Mouse (Mus musculus) heart, embryonic 11.5 days (tissue): Measurements from ENCODE around the gene Opn4. TPM values are rescaled to one million over a fixed set of nuclear protein-coding genes. Genes with fewer than 3 reads are reported as not detected.

Experiments used
- ATAC-seq: fragments of 200-750 bp; cut with Nextera tagmentation; replicated peaks from 2 replicates; pipeline ENCODE4 v1.8.0; 2017; ENCODE audit warnings: moderate library complexity; ENCODE audit not compliant: insufficient number of reproducible peaks, low FRiP score, low TSS enrichment
- H3K27ac ChIP-seq: fragments of 300-500 bp; sonication (generic); 2 replicates; pipeline ENCODE4 v1.5.1; 2014; ENCODE audit warnings: mild to moderate bottlenecking, low read depth, low read length
- H3K27me3 ChIP-seq: fragments of 300-500 bp; sonication (generic); 2 replicates; pipeline ENCODE4 v1.6.1; 2014; ENCODE audit warnings: mild to moderate bottlenecking, low read length, mixed read lengths; ENCODE audit not compliant: control insufficient read depth, insufficient read depth
- H3K36me3 ChIP-seq: fragments of 300-500 bp; sonication (generic); 2 replicates; pipeline ENCODE4 v1.6.1; 2014; ENCODE audit warnings: mild to moderate bottlenecking, low read length, moderate library complexity, mixed read lengths; ENCODE audit not compliant: control insufficient read depth, insufficient read depth
- H3K4me1 ChIP-seq: fragments of 300-500 bp; sonication (generic); 2 replicates; pipeline ENCODE4 v1.6.1; 2014; ENCODE audit warnings: low read length; ENCODE audit not compliant: control insufficient read depth, insufficient read depth
- H3K4me2 ChIP-seq: fragments of 300-500 bp; sonication (generic); 2 replicates; pipeline ENCODE4 v1.6.1; 2014; ENCODE audit warnings: mild to moderate bottlenecking, moderate library complexity
- H3K4me3 ChIP-seq: fragments of 300-500 bp; sonication (generic); 2 replicates; pipeline ENCODE4 v1.5.1; 2014; ENCODE audit warnings: low read depth, low read length
- H3K9ac ChIP-seq: fragments of 300-500 bp; sonication (generic); 2 replicates; pipeline ENCODE4 v1.6.1; 2014; ENCODE audit warnings: mild to moderate bottlenecking, low read depth, low read length, moderate library complexity
- H3K9me3 ChIP-seq: fragments of 300-500 bp; sonication (generic); replicated peaks from 2 replicates; pipeline ENCODE4 v1.6.1; 2016; ENCODE audit warnings: low read length; ENCODE audit not compliant: control insufficient read depth
- whole genome bisulfite sequencing: fragments of 180-500 bp; shearing (Covaris S2); extraction: QIAGEN DNeasy Blood & Tissue Kit; methylation state at CpG from one replicate; pipeline ENCODE4 v1.1.7; 2014; ENCODE audit not compliant: insufficient replicate concordance; 5-methylcytosine and 5-hydroxymethylcytosine counted together
- polyA plus RNA-seq: library from polyadenylated mRNA; unstranded; fragments of >200 nt; fragmentation: Nextera tagmentation; extraction: Ambion mirVana; gene quantifications from 2 replicates; pipeline ENCODE4 v1.2.1, GENCODE M21; 2014

Gene Opn4
- polyA plus RNA-seq, 1 experiment from 2014 or later, result 4.2 TPM

DNA sequence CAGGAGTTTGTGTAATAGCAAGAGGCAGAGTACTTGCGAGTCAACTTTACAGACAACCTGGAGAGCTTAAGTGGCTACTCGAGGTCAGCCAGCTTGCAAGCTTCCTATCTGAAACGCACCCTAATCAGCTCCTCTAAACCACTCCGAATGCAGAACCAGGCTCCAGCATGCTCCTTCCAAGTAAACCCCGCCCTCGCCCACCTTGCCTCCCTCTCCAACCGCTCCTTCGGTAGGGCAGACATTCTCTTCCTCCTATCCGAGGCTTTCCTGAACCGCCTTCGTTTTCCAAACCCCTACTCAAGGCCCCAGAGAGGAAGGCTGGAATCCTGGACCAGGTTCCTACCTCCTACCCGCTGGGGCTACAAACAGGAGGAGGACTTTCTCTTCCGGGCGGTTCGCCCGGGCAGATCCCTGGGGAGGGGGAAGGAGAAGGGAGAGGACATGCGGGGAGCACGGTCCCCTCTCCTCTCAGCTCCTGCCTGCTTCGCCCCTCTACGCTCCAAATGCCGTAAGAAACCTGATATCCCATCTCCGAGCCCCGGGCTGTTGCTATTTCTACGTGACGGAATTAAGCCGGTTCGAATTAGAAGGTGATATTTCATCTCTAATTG is 51.4 kb downstream of the Opn4 start:
- ATAC-seq, result 0 out of 2 replicates have a peak, but pooled peaks have one; percentile 2
- Histone ChIP-seq H3K4me3 (peak overlapping the region; percentile 57), H3K4me2 (peak overlapping the region; percentile 87), H3K36me3 (peaks cover 2% of the 10 kb centered on the region; the same call in 1 of the 2 replicates), H3K27me3 (no peaks in the 10 kb centered on the region), H3K4me1 (peaks cover 45% of the 10 kb centered on the region), H3K9me3 (no peaks in the 10 kb centered on the region), H3K27ac (peak overlapping the region; percentile 84), H3K9ac (peak overlapping the region; percentile 83)
- 2% methylated on average over 26 of the region's 27 CpGs for WGBS

DNA sequence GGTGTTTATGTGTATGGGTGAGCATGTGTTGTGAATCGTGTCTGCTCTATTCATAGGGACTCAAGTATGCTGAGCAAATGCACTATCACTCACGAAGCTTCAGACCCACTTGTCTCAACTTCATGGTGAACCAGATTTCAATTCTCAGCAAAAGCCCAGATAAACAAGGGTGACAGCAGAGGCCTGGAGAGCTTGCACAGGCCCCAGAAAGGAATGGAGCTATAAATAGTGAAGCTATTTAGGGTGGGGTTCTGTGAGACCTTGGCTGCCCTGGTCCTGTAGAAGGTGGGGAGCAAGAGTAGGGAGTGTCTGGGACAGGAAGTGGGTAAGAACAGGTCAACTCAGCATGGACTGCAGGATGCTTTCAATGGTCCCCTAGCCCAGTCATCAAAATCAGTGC is 55.4 kb downstream of the Opn4 start:
- Histone ChIP-seq H3K27ac (peak overlapping the region; percentile 84), H3K36me3 (peaks cover 10% of the 10 kb centered on the region), H3K9ac (no peak overlapping the region), H3K4me1 (peaks cover 50% of the 10 kb centered on the region), H3K27me3 (no peaks in the 10 kb centered on the region), H3K4me3 (no peak overlapping the region), H3K9me3 (no peaks in the 10 kb centered on the region), H3K4me2 (no peak overlapping the region)
- WGBS, result 21% methylated on average over 2 of the region's 2 CpGs
- ATAC-seq, result no peak

DNA sequence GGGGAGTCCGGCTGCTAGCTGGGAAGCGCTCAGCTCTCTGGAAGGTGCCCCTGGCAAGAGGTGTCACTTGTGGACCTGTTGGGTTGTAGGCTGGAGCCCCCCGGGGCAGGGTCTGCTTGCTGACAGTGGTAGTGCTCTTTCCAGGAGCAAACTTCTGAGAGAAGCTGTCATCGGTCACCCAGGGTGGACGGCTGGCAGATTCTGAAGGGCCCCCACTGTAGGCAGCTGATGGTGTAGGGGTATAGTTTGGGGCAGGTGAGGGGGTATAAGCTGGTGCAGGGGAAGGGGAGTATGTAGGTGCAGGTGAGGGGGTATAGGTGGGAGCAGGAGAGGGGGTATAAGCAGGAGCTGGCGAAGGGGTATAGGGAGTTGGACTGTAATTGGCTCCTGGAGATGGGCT is 55.9 kb downstream of the Opn4 start:
- H3K36me3 ChIP-seq, result peaks cover 10% of the 10 kb centered on the region
- WGBS, result 61% methylated on average over 6 of the region's 6 CpGs
- H3K4me1 ChIP-seq, result peaks cover 45% of the 10 kb centered on the region
- H3K9ac ChIP-seq, result no peak overlapping the region
- H3K27me3 ChIP-seq, result no peaks in the 10 kb centered on the region
- peak overlapping the region; percentile 22; the same call in 1 of the 2 replicates for H3K4me2 ChIP-seq
- H3K9me3 ChIP-seq, result no peaks in the 10 kb centered on the region
- H3K27ac ChIP-seq, result peak overlapping the region; percentile 84
- H3K4me3 ChIP-seq, result no peak overlapping the region
- 0 out of 2 replicates have a peak, but pooled peaks have one; percentile 9 for ATAC-seq

DNA sequence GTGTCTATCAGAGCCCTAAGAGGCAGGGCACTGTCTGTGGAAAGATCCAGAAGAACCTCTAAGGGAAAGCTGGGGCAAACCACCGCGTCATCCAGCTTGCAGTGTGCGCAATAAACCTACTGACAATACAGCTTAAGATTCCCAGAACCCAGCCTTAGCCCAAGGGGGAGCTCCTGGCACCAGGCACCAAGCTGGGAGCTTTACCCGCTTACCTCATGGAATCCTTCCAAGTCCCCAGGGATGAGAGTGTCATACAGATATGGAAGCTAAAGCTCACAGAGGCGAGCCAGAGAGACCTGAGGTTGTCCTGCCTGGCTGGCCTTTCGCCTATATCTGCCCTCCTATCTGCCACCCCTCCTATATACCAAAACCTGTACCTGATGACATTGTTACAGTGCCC is 56.3 kb downstream of the Opn4 start:
- no peak for ATAC-seq
- no peaks in the 10 kb centered on the region for H3K27me3 ChIP-seq
- H3K9me3 ChIP-seq, result no peaks in the 10 kb centered on the region
- H3K27ac ChIP-seq, result peak overlapping the region; percentile 84
- no peak overlapping the region for H3K9ac ChIP-seq
- WGBS, result 73% methylated on average over 6 of the region's 6 CpGs
- H3K4me1 ChIP-seq, result peaks cover 41% of the 10 kb centered on the region
- no peak overlapping the region; the same call in 1 of the 2 replicates for H3K4me2 ChIP-seq
- H3K36me3 ChIP-seq, result peaks cover 10% of the 10 kb centered on the region
- no peak overlapping the region for H3K4me3 ChIP-seq

DNA sequence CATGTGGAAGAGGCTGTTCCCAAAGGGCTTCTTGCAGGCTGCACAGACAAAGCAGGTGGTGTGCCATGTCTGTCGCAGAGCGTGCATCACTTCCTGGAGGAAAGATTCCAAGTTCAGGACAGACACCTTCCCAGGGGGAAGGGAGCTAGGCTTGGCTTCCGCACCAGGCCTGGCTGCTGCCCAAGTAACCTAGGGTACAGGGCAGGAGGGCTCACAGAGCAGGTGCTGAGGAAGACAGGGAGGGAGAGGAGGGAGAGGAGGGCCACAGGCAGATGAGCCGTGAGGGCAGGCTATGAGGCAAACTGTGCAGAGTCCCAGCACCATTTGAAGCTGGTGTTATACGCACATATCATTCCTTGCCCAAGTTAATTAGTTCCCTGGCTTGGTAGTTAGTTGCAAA is 58.0 kb downstream of the Opn4 start:
- WGBS, result 85% methylated on average over 5 of the region's 5 CpGs
- no peaks in the 10 kb centered on the region for H3K9me3 ChIP-seq
- no peak overlapping the region for H3K4me2 ChIP-seq
- H3K4me1 ChIP-seq, result peaks cover 32% of the 10 kb centered on the region
- ATAC-seq, result no peak
- H3K36me3 ChIP-seq, result peaks cover 14% of the 10 kb centered on the region
- no peak overlapping the region for H3K27ac ChIP-seq
- no peak overlapping the region for H3K4me3 ChIP-seq
- H3K27me3 ChIP-seq, result no peaks in the 10 kb centered on the region
- no peak overlapping the region for H3K9ac ChIP-seq

DNA sequence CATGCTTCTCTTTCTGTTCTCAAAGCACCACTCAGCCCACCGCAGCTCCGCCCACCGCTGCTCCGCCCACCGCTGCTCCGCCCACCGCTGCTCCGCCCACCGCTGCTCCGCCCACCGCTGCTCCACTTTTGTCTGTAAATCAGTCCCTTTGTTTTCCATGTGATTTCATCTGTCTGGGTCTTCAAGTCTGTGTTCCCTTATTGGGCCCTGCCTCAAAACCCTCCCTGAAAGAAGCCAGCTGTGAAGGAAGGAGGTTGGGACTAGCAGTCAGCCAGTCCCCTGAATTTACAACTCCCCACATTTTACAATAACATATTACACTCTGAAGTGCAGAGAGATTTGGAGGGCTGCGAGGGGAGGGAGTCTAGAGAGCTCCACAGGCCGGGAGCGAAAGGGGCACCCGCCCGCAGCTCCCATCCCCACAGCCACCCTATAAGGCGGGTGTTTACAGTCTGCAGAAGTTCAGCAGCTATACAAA is 59.2 kb downstream of the Opn4 start:
- Histone ChIP-seq H3K4me1 (peaks cover 28% of the 10 kb centered on the region), H3K27ac (peak overlapping the region; percentile 32; the same call in 1 of the 2 replicates)

More for the DNA sequence above, 59.2 kb downstream of the Opn4 start:
- ATAC-seq, result no peak
- WGBS, result 21% methylated on average over 15 of the region's 17 CpGs
- H3K36me3 ChIP-seq, result peaks cover 14% of the 10 kb centered on the region
- no peaks in the 10 kb centered on the region for H3K27me3 ChIP-seq
- no peaks in the 10 kb centered on the region for H3K9me3 ChIP-seq
- H3K4me3 ChIP-seq, result no peak overlapping the region
- H3K9ac ChIP-seq, result no peak overlapping the region
- peak overlapping the region; percentile 12; the same call in 1 of the 2 replicates for H3K4me2 ChIP-seq

Other genes with a start within 250 kb of the Opn4 start
- gene Fam25c, start 244.7 kb downstream of the Opn4 start, polyA plus RNA-seq, result not detected in 2 replicates
- 2.4 and 2.9 TPM in 2 replicates for gene Sncg, start 225.4 kb downstream of the Opn4 start, polyA plus RNA-seq
- 15.8 and 23.1 TPM in 2 replicates for gene Mmrn2, start 224.7 kb downstream of the Opn4 start, polyA plus RNA-seq
- gene Bmpr1a, start 96.8 kb downstream of the Opn4 start, polyA plus RNA-seq, result 48.1 and 48.5 TPM in 2 replicates
- gene 9230112D13Rik, start 77.3 kb downstream of the Opn4 start, polyA plus RNA-seq, result not detected in 2 replicates
- 221 and 225 TPM in 2 replicates for gene Ldb3, start 11.5 kb downstream of the Opn4 start, polyA plus RNA-seq
- 22.2 and 23.7 TPM in 2 replicates for gene Wapl, start 73.8 kb upstream of the Opn4 start, polyA plus RNA-seq
- gene Grid1, start 220.0 kb upstream of the Opn4 start, polyA plus RNA-seq, result 0.57 and 0.80 TPM in 2 replicates